In the genomic region with DNA sequence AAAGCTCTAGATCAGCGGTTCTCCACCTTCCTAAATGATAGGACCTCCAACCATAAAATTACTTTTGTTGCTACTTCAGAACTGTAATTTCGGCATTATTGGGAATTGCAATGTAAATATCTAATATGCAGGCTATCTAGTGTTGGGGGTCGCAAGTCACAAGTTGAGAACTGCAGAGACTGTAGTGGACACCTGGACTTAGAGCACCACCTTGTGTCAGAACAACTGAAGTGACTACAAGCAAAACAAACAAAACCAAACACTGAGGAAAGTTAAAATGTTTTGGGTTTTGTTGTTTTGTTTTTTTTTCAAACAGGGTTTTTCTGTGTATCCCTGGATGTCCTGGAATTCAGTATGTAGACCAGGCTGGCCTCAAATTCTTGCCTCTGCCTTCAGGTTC, we compare ENCODE assay signal across 1 mouse cellular context.
TF ChIP-seq lines count a peak whose summit lies in the region.

No protein-coding gene starts in this region.

TF ChIP-seq in MEL, 35 proteins besides CTCF, POLR2A, EP300 and RAD21:
- TF ChIP-seq ZNF384 (IDR thresholded peaks at IDR 0.05; ENCODE audit: low read depth, low read length) (no peak), JUND (IDR thresholded peaks at IDR 0.05; ENCODE audit: low read depth, low read length) (no peak), MEF2A (IDR thresholded peaks at IDR 0.05; ENCODE audit: extremely low read depth, insufficient replicate concordance, low read depth, low read length, poor library complexity, severe bottlenecking) (no peak), GATA1 (IDR thresholded peaks at IDR 0.05; ENCODE audit: low read depth, low read length) (no peak), HCFC1 (IDR thresholded peaks at IDR 0.05; ENCODE audit: low read depth, low read length) (no peak), SMC3 (IDR thresholded peaks at IDR 0.05; ENCODE audit: low read depth, low read length) (no peak), ETS1 (IDR thresholded peaks at IDR 0.05; ENCODE audit: low read depth, low read length) (no peak), ZC3H11A (IDR thresholded peaks at IDR 0.05; ENCODE audit: low read depth, low read length) (no peak)
